Mouse (Mus musculus) cerebellum, adult 9-10 months (tissue): ENCODE results near the gene Ankrd33b.

Source experiments
- DNase-seq: peaks from one replicate; pipeline ENCODE4 v3.0.0; 2022

Gene Ankrd33b

DNA sequence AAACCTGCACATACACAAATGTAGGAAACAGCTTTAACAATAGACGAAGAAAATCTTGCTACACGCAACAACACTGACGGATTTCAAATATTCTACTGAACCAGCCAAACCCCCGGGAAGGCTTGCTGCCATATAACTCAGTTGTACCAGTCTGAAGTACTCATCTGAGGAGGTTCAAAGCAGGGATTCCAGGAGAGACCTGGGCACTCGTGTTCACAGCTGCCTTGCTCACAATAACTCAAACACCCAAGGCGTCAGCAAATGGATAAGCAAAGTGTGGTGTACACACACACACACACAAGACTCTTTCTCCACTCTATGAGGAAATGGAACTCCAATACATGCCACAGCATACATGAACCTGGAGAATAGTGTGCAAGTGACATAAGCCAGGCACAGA is 29.5 kb downstream of the Ankrd33b start:
- no peak for DNase-seq

DNA sequence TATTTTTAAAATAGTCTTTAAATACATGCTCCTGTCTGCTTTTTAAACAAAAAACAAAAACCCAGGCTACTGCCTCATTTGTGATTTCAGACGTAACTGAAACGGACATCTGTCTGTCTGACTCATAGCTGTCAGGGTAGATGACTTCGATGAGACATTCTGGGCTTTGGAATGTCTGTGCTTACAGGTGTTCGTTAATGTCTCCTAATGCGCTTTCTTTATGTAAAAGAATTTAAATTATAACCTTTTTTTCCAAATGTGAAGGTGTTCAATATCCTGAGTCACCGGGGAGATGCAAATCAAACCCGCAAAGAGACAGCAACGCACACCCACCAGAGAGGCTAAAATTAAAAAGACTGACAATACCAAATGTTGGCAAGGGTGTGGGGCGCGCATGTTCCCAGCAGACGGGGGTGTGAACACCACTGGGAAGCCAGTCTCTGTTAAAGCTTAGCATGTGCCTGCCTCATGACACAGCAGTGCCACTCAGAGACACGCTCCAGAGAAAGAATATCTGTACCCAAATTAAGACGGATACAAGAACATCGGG is 30.3 kb downstream of the Ankrd33b start:
- no peak for DNase-seq

GRCm38 (mm10) chr15:31336685-31337084 is 30.8 kb downstream of the Ankrd33b start:
- no peak for DNase-seq

- DNase-seq: no peak
Measured at GRCm38 (mm10) chr15:31334829-31335228, 32.7 kb downstream of the Ankrd33b start.

- no peak for DNase-seq
Measured at GRCm38 (mm10) chr15:31332541-31333163, 34.9 kb downstream of the Ankrd33b start.

- no peak for DNase-seq
Measured at GRCm38 (mm10) chr15:31331742-31332141, 35.8 kb downstream of the Ankrd33b start.

- DNase-seq: no peak
Measured at GRCm38 (mm10) chr15:31328082-31328614, 39.4 kb downstream of the Ankrd33b start.

- DNase-seq: no peak
Measured at GRCm38 (mm10) chr15:31325660-31326354, 41.7 kb downstream of the Ankrd33b start.

- no peak for DNase-seq
Measured at GRCm38 (mm10) chr15:31324551-31324950, 43.0 kb downstream of the Ankrd33b start.

DNA sequence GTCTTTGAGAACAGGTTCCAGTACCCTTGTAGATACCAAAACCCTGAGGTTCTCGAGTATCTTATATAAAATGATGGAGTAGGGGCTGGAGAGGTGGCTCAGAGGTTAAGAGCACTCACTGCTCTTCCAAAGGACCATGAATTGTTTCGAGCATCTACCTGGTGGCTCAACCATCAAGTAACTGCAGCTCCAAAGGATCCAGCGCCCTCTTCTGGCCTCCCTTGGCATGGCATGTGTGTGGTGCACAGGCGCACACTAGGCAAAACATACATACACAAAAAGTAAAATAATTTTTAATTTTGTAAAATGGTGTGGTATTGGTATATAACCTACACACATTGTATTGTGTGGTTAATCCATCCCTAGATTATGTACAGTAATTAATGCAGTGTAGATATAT is 43.8 kb downstream of the Ankrd33b start:
- no peak for DNase-seq

GRCm38 (mm10) chr15:31320598-31321377 is 46.7 kb downstream of the Ankrd33b start:
- DNase-seq: no peak

DNA sequence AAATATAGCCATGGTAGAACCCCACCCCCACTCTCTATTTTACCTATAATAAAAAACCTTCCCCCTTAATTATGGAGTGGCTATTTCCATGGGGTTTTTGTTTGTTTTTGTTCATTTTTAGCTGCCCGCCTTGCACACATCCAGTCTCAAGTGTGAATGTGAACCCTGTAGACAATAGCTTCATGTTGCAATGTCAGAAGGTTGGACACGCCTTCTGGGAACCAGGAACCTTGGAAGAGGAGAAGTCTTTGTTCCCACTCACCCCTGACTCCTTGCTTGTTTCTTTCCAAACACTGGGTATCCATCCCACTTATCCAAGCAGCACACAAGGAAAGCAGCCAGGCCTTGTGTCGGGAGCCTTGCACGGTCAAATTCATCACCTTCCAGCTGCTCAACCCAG is 48.5 kb downstream of the Ankrd33b start:
- no peak for DNase-seq

GRCm38 (mm10) chr15:31318158-31318955 is 49.2 kb downstream of the Ankrd33b start:
- DNase-seq: no peak

- DNase-seq: no peak
Measured at GRCm38 (mm10) chr15:31317056-31317805, 50.3 kb downstream of the Ankrd33b start.

- peak; percentile 73 for DNase-seq
Measured at GRCm38 (mm10) chr15:31315630-31316231, 51.8 kb downstream of the Ankrd33b start.

DNA sequence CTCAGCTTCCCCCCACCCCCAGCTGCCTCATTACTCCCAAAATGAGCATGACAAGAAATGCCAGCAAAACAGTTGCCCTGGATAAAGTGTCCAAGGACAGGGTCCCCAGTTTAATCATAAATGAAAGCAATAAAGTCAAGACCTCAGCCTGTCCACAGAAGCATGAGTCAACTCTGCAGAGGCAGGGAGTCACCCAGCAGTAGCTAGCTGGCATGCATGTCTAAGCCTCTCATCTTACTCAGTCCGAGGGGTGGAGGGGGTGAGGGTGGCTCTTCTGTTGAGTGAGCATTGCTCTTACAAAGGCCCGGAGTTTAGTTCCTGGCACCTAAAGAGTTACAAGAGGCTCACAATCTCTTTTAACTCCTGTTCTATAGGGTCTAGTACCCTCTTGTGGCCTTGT is 55.5 kb downstream of the Ankrd33b start:
- DNase-seq: no peak

DNA sequence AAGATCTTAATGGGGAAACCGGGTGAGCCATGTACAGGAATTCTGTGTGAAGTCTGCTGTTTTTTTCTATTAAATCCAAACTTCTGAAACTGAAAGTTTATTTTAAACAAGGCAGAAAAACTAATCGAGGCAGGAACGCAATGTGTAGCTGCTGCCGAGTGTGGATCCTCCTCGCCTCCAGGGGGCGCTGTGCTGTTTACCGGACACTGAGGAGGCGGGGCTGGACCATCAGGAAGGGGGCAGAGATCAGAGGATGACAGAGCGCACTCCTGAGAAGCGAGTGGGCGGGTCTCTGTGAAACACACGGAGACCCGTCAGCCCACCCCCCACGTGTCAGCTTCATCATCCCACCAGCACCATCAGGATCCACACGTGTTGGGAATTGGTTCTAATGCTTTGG is 58.0 kb downstream of the Ankrd33b start:
- no peak for DNase-seq

DNA sequence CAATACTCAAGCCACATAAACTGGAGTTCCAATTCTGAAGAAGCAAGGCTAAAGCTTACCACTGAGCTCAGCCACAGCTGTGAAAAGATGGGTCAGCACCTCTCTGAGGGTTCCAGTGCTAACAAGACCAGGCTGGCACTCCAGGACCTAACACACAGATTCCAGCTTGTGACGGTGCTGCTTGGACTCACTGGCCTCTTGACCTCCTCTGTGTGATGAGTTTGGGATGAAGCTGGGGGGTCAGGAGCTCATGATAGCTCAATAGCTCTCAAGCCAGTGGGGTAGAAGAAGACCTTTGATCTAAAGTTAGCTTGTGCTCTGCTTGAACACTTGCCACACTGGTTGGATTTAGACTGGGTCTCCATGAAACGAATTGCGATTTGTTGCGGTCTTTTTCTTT is 60.8 kb downstream of the Ankrd33b start:
- no peak for DNase-seq

DNA sequence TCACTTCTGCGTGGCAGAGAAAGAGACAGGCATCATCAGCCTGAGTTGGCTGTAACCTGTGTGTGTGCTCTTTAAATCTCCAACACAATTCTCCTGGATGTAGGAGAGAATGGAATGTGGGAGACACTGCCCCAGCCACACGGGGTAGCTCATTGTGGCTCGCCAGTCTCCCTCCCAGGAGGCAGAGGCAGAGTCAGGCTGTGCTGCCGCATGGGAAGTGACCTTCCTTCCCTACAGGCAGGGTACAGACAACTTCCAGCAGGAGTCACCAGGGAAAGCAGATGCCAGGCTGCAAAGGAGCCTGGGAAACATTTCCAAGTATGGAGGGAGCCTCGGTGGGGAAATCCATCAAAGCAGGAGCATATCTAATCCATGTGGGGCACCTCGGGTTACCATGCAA is 62.3 kb downstream of the Ankrd33b start:
- no peak for DNase-seq

- DNase-seq: no peak
Measured at GRCm38 (mm10) chr15:31304302-31304701, 63.2 kb downstream of the Ankrd33b start.

DNA sequence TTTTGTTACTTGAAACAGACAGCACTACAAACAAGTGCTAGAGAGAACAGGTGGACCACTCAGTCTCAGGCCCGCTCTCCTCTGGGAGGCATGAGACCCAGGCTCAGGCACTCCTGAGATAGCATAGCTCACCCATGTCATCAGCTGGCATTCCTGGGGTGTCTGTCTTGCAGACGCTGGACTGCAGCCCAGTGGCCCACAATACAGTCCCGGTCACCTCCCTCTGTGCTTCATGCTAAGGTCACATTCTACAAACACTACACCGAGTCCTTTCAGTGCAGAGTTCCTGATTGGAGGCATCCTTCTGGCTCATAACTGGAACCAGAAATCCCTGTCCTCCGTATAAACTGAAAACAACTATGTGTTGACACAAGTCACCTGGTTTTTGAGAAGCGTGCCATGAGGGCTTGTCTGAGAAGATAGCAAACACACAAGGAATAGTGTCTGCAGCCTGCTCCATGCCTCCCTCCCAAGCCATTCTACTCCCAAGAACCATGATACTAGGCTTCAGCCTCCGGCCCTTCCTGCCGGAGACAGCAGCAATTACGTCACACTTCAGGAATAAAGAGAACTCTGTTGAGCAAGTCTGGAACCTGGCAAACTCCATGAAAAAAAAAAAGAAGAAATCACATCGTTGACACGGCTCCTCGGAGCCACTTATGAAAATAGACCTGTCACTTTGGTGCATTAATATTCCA is 65.1 kb downstream of the Ankrd33b start:
- no peak for DNase-seq
